Mouse (Mus musculus) cortical plate, adult 2 months (tissue): ENCODE results near the gene Gpld1.

Source experiments
- CTCF ChIP-seq: fragments of 200-500 bp; IDR thresholded peaks from 2 replicates; pipeline ENCODE4 v1.5.1; 2011; ENCODE audit warnings: mild to moderate bottlenecking, control low read depth, low read length; ENCODE audit not compliant: insufficient read depth; ENCODE audit errors: extremely low read depth
- POLR2A ChIP-seq: fragments of 200-500 bp; IDR thresholded peaks from 2 replicates; pipeline ENCODE4 v1.6.1; 2011; ENCODE audit warnings: mild to moderate bottlenecking, low read length, control low read depth; ENCODE audit not compliant: insufficient read depth; ENCODE audit errors: extremely low read depth

DNA sequence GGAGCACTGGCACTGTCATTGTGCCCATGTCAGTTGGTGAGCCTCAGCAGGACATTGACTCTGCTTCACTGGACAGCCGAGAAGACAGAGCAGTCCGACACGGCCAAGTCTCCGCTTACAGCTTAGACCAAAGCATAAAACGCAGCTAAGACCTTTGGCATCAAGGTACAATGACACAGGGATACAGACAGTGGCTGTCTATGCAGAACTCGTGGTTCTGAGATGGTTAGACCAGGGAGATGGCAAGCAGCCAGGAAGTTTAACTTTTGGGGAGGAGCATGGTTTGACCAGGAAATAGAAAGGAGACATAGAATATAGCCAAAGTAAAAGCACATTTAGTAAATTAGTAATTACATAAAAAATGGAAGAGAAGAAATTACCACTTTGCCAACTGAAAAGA, 46.1 kb downstream of the Gpld1 start:
- TF ChIP-seq CTCF (no peak), POLR2A (no peak)
